Mouse (Mus musculus) hindbrain, embryonic 10.5 days (tissue): ENCODE data around the gene Gm42957. TPM values are rescaled to one million over a fixed set of nuclear protein-coding genes. Genes with fewer than 3 reads are reported as not detected.

Source experiments
- polyA plus RNA-seq: library from polyadenylated mRNA; unstranded; fragments of >200 nt; fragmentation: Nextera tagmentation; extraction: Ambion mirVana; gene quantifications from 2 replicates; pipeline ENCODE4 v1.2.1, GENCODE M21; 2016

Gm42957 gene
- polyA plus RNA-seq, 1 experiment from 2014 or later, result 0.13 TPM

Other genes with a start within 250 kb of the Gm42957 start
- 0.25 TPM in 1 of 2 replicates, not detected in the other for gene BC107364, start 183.2 kb upstream of the Gm42957 start, polyA plus RNA-seq
- gene Hfe2, start 110.3 kb upstream of the Gm42957 start, polyA plus RNA-seq, result 0.89 and 2.2 TPM in 2 replicates
- 36.3 and 38.1 TPM in 2 replicates for gene Txnip, start 77.5 kb upstream of the Gm42957 start, polyA plus RNA-seq
- 0.55 and 0.93 TPM in 2 replicates for gene Gm16253, start 58.5 kb upstream of the Gm42957 start, polyA plus RNA-seq
- 25.3 and 29.4 TPM in 2 replicates for gene Polr3gl, start 41.3 kb upstream of the Gm42957 start, polyA plus RNA-seq
- 0.92 and 1.5 TPM in 2 replicates for gene Ankrd34a, start 38.8 kb upstream of the Gm42957 start, polyA plus RNA-seq
- gene Lix1l, start 34.3 kb upstream of the Gm42957 start, polyA plus RNA-seq, result 5.4 and 5.5 TPM in 2 replicates
- gene Rbm8a, start 5.5 kb upstream of the Gm42957 start, polyA plus RNA-seq, result 185 and 210 TPM in 2 replicates
- gene Pex11b, start 98 bp upstream of the Gm42957 start, polyA plus RNA-seq, result 39.3 and 41.8 TPM in 2 replicates
- 0.31 and 0.35 TPM in 2 replicates for gene Itga10, start 10.1 kb downstream of the Gm42957 start, polyA plus RNA-seq
- 0.10 and 0.16 TPM in 2 replicates for gene Ankrd35, start 34.7 kb downstream of the Gm42957 start, polyA plus RNA-seq
- gene Pias3, start 60.9 kb downstream of the Gm42957 start, polyA plus RNA-seq, result 46.2 and 48.3 TPM in 2 replicates
- 17.1 and 19.4 TPM in 2 replicates for gene Nudt17, start 73.1 kb downstream of the Gm42957 start, polyA plus RNA-seq
- gene Polr3c, start 92.2 kb downstream of the Gm42957 start, polyA plus RNA-seq, result 44.4 and 45.3 TPM in 2 replicates
- 63.8 and 64.2 TPM in 2 replicates for gene Rnf115, start 92.2 kb downstream of the Gm42957 start, polyA plus RNA-seq
- gene Pdzk1, start 193.8 kb downstream of the Gm42957 start, polyA plus RNA-seq, result 0.25 and 0.29 TPM in 2 replicates
- 0.06 and 0.14 TPM in 2 replicates for gene Cd160, start 193.9 kb downstream of the Gm42957 start, polyA plus RNA-seq